Mouse (Mus musculus): ENCODE data around the gene Pdzrn3. TPM values are rescaled to one million over a fixed set of nuclear protein-coding genes. Genes with fewer than 3 reads are reported as not detected.

Pdzrn3 gene
- total RNA-seq, 2 experiments from 2014 or later = 45.4 to 48.8 TPM

- DNase-seq (ENCODE audit: low spot score in 2 of 2) = no peak
Observed at GRCm38 (mm10) chr6:101296280-101296679, 81.4 kb downstream of the Pdzrn3 start.

GRCm38 (mm10) chr6:101293036-101293572 is 84.6 kb downstream of the Pdzrn3 start:
- no peak for DNase-seq (ENCODE audit: low spot score in 2 of 2)

- DNase-seq (ENCODE audit: low spot score in 2 of 2) = no peak
Observed at GRCm38 (mm10) chr6:101291944-101292343, 85.8 kb downstream of the Pdzrn3 start.

GRCm38 (mm10) chr6:101290160-101290559 is 87.5 kb downstream of the Pdzrn3 start:
- no peak for DNase-seq (ENCODE audit: low spot score in 2 of 2)

GRCm38 (mm10) chr6:101289428-101289827 is 88.3 kb downstream of the Pdzrn3 start:
- no peak for DNase-seq (ENCODE audit: low spot score in 2 of 2)

- no peak for DNase-seq (ENCODE audit: low spot score in 2 of 2)
Observed at GRCm38 (mm10) chr6:101287566-101288173, 90.0 kb downstream of the Pdzrn3 start.

- no peak for DNase-seq (ENCODE audit: low spot score in 2 of 2)
Observed at GRCm38 (mm10) chr6:101287077-101287476, 90.6 kb downstream of the Pdzrn3 start.

GRCm38 (mm10) chr6:101284368-101284955 is 93.2 kb downstream of the Pdzrn3 start:
- no peak for DNase-seq (ENCODE audit: low spot score in 2 of 2)

GRCm38 (mm10) chr6:101283891-101284290 is 93.8 kb downstream of the Pdzrn3 start:
- DNase-seq (ENCODE audit: low spot score in 2 of 2) = no peak

GRCm38 (mm10) chr6:101281644-101282043 is 96.1 kb downstream of the Pdzrn3 start:
- no peak for DNase-seq (ENCODE audit: low spot score in 2 of 2)

- DNase-seq (ENCODE audit: low spot score in 2 of 2) = peak in 1 of 2 experiments; percentile 39
Observed at GRCm38 (mm10) chr6:101280811-101281218, 96.9 kb downstream of the Pdzrn3 start.

GRCm38 (mm10) chr6:101278286-101278932 is 99.3 kb downstream of the Pdzrn3 start:
- peak in 1 of 2 experiments; percentile 24 for DNase-seq (ENCODE audit: low spot score in 2 of 2)

GRCm38 (mm10) chr6:101276261-101276660 is 101.4 kb downstream of the Pdzrn3 start:
- DNase-seq (ENCODE audit: low spot score in 2 of 2) = no peak

- DNase-seq (ENCODE audit: low spot score in 2 of 2) = no peak
Observed at GRCm38 (mm10) chr6:101275806-101276205, 101.9 kb downstream of the Pdzrn3 start.

- no peak for DNase-seq (ENCODE audit: low spot score in 2 of 2)
Observed at GRCm38 (mm10) chr6:101274846-101275245, 102.9 kb downstream of the Pdzrn3 start.

GRCm38 (mm10) chr6:101272256-101272655 is 105.4 kb downstream of the Pdzrn3 start:
- no peak for DNase-seq (ENCODE audit: low spot score in 2 of 2)

GRCm38 (mm10) chr6:101271378-101272135 is 106.1 kb downstream of the Pdzrn3 start:
- no peak for DNase-seq (ENCODE audit: low spot score in 2 of 2)

- no peak for DNase-seq (ENCODE audit: low spot score in 2 of 2)
Observed at GRCm38 (mm10) chr6:101270095-101270826, 107.4 kb downstream of the Pdzrn3 start.

- no peak for DNase-seq (ENCODE audit: low spot score in 2 of 2)
Observed at GRCm38 (mm10) chr6:101269335-101270094, 108.2 kb downstream of the Pdzrn3 start.

- no peak for DNase-seq (ENCODE audit: low spot score in 2 of 2)
Observed at GRCm38 (mm10) chr6:101268266-101268665, 109.4 kb downstream of the Pdzrn3 start.
